Mouse (Mus musculus) layer of hippocampus, adult 2 months (tissue): ENCODE results near the gene Srsf6. TPM values are rescaled to one million over a fixed set of nuclear protein-coding genes. Genes with fewer than 3 reads are reported as not detected.
A peak's percentile ranks its signal among the peaks of the same experiment; 100 is the strongest.

Source experiments
- DNase-seq, 2 experiments: peaks; one replicate each; pipeline ENCODE4 v3.0.0; 2022; ENCODE audit warnings: low spot score in 2 of 2
- H3K27ac ChIP-seq: fragments of 200-600 bp; 2 replicates; pipeline ENCODE4 v1.8.1; 2022
- H3K4me3 ChIP-seq: fragments of 200-600 bp; 2 replicates; pipeline ENCODE4 v1.8.1; 2022; ENCODE audit warnings: mild to moderate bottlenecking
- CTCF ChIP-seq: fragments of 200-600 bp; conservative IDR thresholded peaks from 2 replicates; pipeline ENCODE4 v1.8.1; 2022; ENCODE audit warnings: antibody characterized with exemption, mild to moderate bottlenecking, moderate library complexity
- total RNA-seq, 2 experiments: library from RNA; stranded (reverse); gene quantifications; 2 replicates each; pipeline ENCODE4 v1.2.3; 2021

Gene Srsf6
- total RNA-seq, 2 experiments from 2014 or later: 106 to 113 TPM

DNA sequence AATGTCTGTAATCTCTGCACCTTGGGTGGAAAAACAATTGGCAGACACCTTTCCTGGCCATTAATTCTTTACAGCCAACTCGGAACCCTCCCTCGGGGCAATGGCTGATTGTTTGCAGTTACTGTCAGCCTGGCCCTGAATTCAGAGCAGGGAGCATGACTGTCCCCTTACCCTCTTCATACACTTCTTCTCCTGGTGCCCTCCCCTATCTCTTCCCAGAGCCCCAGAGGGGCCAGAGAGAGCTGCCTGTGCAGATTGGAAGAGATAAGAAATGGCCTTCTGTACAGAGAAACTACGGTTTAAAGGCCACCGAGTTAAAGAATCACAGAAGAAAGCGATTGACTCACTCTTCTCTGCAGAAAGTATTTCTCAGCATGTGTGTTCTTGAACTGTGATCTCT, 11.4 kb upstream of the Srsf6 start:
- no peak overlapping the region for H3K4me3 ChIP-seq
- no peak for TF ChIP-seq CTCF
- no peak for DNase-seq
- H3K27ac ChIP-seq: no peak overlapping the region

DNA sequence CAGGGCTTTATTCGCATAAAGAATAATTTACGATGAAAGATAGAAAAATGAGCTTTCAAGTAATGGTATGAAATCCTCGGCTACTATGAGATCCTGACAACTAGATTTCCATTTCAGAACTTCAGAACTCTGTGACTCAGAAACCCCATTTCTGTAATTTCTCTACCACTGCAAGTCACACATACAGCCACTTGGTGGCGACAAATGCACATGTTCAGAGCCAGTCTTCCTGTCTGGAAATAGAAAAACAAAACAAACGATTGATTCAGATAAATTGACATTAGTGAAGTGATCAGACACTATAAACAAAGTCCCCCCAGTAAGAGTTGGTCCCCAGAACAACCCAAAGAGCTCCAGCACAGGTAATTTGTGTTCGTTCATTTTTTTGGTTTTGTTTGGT, 9.1 kb upstream of the Srsf6 start:
- Histone ChIP-seq H3K4me3 (no peak overlapping the region), H3K27ac (no peak overlapping the region)
- TF ChIP-seq CTCF: peak; percentile 96
- DNase-seq: peak in 1 of 2 experiments; percentile 72

DNA sequence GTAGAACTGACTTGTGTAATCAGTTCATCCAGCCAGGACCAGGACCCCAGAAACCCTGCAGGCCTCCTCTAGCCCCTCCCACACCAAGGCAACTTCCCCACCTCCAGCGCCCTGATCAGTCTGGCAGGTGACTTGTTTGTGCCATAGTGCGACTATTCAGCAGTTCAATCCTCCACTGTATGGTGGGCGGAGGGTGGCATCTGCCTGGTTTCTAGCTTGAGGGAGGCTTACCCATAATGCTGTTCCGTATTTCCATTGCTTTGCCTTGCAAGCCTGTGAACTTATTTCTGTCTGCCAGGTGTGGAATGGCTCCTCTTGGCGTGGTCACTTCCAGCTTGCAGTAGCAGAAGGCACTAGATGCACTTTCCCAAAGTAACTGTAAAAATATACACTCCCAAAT, 8.5 kb upstream of the Srsf6 start:
- no peak overlapping the region for H3K4me3 ChIP-seq
- no peak for TF ChIP-seq CTCF
- peak in 1 of 2 experiments; percentile 45 for DNase-seq
- no peak overlapping the region for H3K27ac ChIP-seq

DNA sequence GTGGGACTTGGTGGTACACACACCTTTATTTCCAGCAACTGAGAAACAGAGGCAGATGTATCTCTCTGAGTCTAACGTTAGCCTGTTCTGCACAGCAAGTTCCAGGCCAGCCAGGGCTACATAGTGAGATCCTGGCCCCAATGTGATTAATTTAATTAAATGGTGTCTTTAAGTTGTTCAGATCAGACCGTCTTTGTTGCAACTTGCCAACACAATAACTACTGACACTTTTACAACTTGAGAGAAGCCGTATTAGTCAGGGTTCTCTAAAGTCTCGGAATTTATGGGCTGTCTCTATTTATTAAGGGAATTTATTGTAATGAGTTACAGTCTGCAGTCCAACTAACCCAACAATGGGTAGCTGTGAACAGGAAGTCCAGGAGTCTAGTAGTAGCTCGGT, 7.2 kb upstream of the Srsf6 start:
- TF ChIP-seq CTCF: no peak
- no peak overlapping the region for H3K4me3 ChIP-seq
- H3K27ac ChIP-seq: no peak overlapping the region
- DNase-seq: no peak

DNA sequence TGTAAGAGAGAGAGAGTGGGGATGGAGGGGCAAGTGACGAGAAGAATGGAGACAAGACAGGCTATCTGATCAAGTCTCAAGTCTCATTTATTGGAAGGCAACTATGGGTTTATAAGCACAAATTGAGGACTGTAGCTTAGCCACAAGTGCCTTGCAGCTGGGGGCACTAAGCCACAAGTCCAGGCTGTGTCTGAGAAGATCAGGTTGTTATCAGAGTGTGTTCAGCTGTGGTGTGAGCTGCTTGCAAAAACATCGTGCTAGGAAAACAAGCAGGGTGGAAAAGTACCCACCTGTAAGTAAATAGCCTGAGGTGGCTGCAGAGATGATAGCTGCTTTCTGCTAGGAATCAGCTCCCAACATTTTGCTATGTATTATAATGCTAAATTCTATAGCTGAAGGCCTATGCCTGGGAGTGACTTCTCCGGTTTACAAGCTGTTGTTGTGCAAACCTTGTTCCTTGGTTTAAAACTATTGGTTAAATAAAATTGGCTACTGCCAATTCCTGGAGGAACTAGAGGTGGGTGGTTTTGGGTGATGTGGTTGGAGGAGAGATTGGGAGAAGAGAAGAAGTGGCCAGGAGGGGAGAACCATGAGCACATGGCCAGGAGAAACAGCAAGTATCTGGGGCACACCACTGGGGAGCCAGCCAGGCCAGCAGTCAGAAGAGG, 3.3 kb upstream of the Srsf6 start:
- no peak for TF ChIP-seq CTCF
- Histone ChIP-seq H3K27ac (no peak overlapping the region), H3K4me3 (no peak overlapping the region)
- DNase-seq: no peak

DNA sequence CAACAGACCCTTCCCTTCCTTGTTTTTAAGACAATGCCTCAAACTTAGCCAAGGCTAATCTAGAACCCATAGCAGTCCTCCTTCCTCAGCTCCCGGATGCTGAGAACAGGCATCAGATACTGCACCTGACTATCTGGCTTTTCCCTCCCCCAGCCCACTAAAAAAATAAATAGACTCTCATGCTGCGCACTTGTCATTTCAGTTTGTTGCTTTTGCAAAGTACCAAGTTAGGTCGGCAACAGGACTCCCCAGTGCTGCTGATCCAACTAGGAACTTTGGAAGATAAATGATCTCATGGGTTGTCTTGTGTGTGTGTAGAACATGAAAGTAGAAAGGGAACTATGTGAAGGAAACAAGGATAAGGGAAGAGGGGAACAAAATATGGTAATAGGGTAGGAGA, 1.6 kb upstream of the Srsf6 start:
- no peak for TF ChIP-seq CTCF
- no peak overlapping the region for H3K4me3 ChIP-seq
- no peak for DNase-seq
- no peak overlapping the region for H3K27ac ChIP-seq

DNA sequence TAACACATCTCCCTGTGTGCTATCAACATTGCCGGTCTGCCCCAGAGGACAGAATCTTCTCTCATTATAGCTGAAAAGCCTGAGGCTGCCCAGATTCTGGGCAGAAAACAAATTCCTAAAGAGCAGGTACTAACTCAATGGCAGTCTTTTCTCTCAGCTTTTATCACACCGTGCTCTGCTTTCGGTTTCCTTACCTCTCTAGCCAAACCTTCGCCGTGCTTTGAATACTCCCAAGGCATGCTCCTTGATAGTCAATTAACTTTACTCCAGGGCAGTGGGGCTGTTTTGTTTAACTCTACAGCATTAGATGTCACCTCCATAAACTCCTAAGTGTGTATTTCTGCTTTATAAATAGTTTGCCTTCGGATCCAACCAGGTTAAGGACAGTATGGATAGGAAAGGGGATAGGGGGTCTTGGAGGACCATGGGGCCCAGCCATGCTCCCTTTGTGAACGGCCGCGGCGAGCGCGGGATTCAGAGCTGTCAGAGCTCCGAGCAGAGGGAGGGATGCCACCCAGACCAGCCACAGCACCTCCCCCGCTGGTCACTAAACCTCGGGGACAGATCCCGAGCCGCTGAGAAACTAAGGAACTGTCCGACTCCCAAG, 709 bp upstream of the Srsf6 start:
- Histone ChIP-seq H3K27ac (peak overlapping the region; percentile 100), H3K4me3 (peak overlapping the region; percentile 100)
- no peak for TF ChIP-seq CTCF
- no peak for DNase-seq

DNA sequence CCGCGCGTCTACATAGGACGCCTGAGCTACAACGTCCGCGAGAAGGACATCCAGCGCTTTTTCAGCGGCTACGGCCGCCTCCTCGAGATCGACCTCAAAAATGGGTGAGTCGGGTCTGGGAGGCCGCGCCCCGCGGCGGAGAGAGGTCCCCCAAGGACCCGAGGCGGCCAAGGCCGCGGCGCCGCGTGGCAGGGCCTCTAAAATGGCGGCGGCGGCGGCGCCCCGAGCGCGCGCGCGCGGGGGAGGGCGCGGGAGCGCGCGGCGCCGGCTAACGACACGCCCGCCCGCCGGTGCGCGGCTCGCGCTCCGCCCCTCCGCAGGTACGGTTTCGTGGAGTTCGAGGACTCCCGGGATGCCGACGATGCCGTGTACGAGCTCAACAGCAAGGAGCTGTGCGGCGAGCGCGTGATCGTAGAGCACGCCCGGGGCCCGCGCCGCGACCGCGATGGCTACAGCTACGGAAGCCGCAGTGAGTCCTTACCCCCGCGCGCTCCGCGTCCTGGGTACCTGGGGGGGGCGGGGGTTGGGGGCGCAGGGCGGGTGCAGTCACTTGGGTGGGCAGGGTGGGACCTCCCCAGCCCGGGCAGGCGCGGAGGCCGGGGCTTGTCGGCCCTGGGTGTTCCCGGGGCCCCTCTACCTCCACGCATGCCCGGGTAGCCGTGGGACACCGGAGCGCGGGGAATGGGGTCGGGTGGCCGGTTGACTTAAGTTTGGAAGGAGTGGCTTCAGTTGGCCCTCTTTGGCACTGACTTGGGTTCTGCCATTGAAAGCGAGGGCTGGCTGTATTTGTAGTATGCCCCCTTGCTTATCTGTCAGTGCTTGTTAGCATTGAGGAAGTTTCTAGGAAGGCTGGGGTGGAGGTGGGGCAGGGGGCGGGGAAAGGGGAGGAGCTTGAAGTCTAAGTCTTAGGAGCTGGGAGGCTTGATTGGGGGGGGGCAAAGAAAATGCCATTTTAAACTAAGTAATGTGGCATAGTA, 634 bp downstream of the Srsf6 start:
- Histone ChIP-seq H3K27ac (peak overlapping the region; percentile 100), H3K4me3 (peak overlapping the region; percentile 100)
- DNase-seq: peak; percentile 28 to 57
- TF ChIP-seq CTCF: no peak

DNA sequence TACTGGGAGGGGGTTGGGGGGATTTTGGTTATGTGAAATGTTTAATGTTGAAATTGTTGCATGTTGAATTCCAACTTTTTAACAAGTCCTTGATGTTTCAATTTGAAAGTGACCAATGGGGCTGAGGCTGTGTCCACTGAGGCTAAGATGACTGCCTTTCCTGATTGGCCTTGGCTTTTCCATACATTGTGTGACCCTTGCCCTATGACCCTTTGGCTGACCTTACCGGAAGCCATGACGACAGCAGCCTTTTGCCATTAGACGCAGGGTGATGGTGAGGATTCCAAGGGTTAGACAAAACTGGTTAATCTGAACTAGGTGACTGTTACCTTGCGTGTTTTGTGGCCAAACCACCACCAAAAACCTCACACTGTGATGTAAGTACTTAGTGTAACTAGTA, 1.4 kb downstream of the Srsf6 start:
- H3K27ac ChIP-seq: no peak overlapping the region
- no peak for TF ChIP-seq CTCF
- DNase-seq: no peak
- H3K4me3 ChIP-seq: peak overlapping the region; percentile 100

DNA sequence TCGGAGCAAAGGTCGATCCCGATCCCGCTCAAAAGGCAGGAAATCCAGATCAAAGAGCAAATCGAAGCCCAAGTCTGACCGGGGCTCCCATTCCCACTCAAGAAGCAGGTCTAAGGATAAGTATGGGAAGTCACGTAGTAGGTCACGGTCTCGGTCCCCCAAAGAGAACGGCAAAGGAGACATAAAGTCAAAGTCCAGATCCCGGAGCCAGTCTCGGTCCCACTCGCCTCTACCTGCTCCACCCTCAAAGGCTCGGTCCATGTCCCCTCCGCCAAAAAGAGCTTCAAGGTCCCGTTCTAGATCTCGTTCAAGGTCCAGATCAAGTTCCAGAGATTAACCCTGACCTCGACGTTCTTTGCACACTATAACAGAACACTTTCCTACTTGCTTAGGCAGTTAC, 3.1 kb downstream of the Srsf6 start:
- no peak for DNase-seq
- Histone ChIP-seq H3K27ac (no peak overlapping the region), H3K4me3 (no peak overlapping the region)
- no peak for TF ChIP-seq CTCF

DNA sequence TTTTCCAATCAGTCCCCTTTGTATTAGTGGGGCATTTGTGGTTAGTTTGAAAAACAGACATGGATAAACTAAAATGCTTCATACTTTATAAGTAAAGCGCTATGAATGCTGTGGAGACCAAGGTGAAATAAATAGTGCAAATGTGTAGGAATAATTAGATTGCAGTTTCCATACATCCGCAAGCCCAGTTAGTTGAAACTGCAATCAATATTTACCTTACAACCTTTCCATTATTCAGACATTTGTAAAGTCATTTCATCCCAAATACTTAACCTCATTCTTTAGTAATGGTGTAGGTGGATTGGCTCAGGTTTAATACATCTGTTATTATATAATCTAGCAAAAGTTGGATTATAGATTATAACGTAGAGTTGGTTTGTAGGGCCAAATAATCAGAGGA, 4.4 kb downstream of the Srsf6 start:
- Histone ChIP-seq H3K4me3 (no peak overlapping the region), H3K27ac (no peak overlapping the region)
- no peak for DNase-seq
- TF ChIP-seq CTCF: no peak

DNA sequence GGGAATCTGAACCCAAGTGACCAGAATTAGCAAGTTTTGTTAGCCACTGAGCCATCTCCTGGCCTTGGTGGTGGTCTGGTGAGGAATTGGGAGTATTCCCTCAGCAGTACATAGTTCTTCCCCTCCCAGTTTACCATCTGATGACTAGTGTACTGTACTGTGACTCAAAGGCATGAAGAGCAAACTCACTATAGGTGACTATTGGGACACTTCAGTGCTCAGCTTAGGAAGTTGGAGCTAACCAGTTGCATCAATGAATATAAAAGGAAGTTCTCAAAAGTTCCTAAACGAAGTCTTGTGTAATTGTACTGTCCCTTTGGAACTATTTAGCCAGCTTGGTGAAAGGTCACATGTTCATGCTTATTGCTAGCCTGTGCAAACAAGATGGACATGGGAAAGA, 8.2 kb downstream of the Srsf6 start:
- DNase-seq: no peak
- Histone ChIP-seq H3K27ac (no peak overlapping the region), H3K4me3 (no peak overlapping the region)
- no peak for TF ChIP-seq CTCF

DNA sequence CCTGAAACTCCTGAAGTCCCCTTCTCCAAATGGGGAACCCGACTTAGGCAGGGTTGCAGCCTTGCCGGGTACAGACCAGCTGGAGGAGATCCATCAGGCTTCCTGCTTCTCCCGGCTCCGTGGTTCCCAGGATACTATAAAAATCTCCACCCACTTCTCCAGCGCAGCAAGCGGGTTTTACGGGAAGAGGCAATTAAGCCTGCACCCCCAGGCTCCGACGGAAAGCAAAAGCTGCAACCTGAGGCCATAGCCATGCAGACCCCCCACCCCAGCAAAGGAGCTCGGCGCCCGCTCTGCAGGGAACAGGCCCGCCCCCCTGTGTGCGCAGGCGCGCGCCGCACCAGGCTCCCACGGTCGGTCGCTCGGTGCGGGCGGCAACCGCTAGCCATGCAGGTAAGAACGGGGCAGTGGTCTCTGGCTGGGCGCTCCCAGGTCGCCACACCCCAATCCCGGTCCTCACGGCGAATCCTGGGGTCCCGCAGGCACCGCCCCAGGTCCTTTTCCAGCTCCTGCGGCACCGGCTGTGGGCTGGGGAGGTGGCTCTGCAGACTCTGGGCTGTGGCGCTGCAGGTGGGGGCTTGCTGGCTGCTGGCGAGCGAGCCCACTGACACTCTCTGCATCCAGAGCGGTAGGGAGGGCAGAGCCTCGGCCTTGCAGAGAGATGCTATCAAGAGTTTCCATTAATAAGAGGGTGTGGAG, 12.0 kb downstream of the Srsf6 start, which contains the start of gene L3mbtl1:
TSS of gene L3mbtl1 (plus strand) at position 325 of the 699 bp plus-strand sequence.
- peak within 1 kb of the TSS; percentile 74 for H3K4me3 ChIP-seq
- peak; percentile 35 to 56 for DNase-seq
- no peak for TF ChIP-seq CTCF
- peak within 1 kb of the TSS; percentile 90 for H3K27ac ChIP-seq
